Mouse (Mus musculus): ENCODE data around the gene E430018J23Rik. TPM values are rescaled to one million over a fixed set of nuclear protein-coding genes. Genes with fewer than 3 reads are reported as not detected.

E430018J23Rik gene
- total and polyA plus RNA-seq, 3 experiments = 2.1 to 2.5 TPM; not detected in 1

GRCm38 (mm10) chr7:127345512-127346325 is 47.7 kb downstream of the E430018J23Rik start, which contains the start of gene Zfp768:
Gene Zfp768, minus strand, starts transcription at chr7:127345589.
- peak within 1 kb of the TSS; percentile 63 to 97 for H3K4me3 ChIP-seq (ENCODE audit: control insufficient read depth in 1 of 2, insufficient read depth in 1 of 2, low read depth in 2 of 2, low read length in 2 of 2)
- TF ChIP-seq TCF12 (IDR thresholded peaks at IDR 0.05; ENCODE audit: low read depth, low read length) = peak; percentile 38; the same call in 1 of the 2 replicates
- TF ChIP-seq ZKSCAN1 (IDR thresholded peaks at IDR 0.05; ENCODE audit: low read depth, low read length) = no peak
- peak; percentile 72 for TF ChIP-seq SIN3A (IDR thresholded peaks at IDR 0.05; ENCODE audit: low read length)
- TF ChIP-seq UBTF (IDR thresholded peaks at IDR 0.05; ENCODE audit: borderline replicate concordance, insufficient read depth, low read depth, low read length) = no peak; the same call in 1 of the 2 replicates
- TF ChIP-seq USF1 (IDR thresholded peaks at IDR 0.05; ENCODE audit: low read depth, low read length) = no peak
- no peak for TF ChIP-seq NRF1 (IDR thresholded peaks at IDR 0.05; ENCODE audit: insufficient read depth, low read depth, low read length, poor library complexity, severe bottlenecking)
- peak; percentile 28; the same call in 1 of the 2 replicates for TF ChIP-seq POLR2AphosphoS2 (IDR thresholded peaks at IDR 0.05; ENCODE audit: low read length)
- TF ChIP-seq MYC (IDR thresholded peaks at IDR 0.05; ENCODE audit: low read depth, low read length) = 0 out of 2 replicates have a peak, but pooled peaks have one; percentile 58
- no peak for TF ChIP-seq RAD21 (IDR thresholded peaks at IDR 0.05; ENCODE audit: low read depth, low read length)
- 0 out of 4 replicates have a peak, but pooled peaks of 1 of the 2 experiments have one; percentile 11 for TF ChIP-seq EP300 (IDR thresholded peaks at IDR 0.05; ENCODE audit: low read depth in 1 of 2, low read length in 2 of 2)
- TF ChIP-seq SMC3 (IDR thresholded peaks at IDR 0.05; ENCODE audit: low read depth, low read length) = no peak
- TF ChIP-seq ETS1 (IDR thresholded peaks at IDR 0.05; ENCODE audit: low read depth, low read length) = no peak
- TF ChIP-seq MAZ (IDR thresholded peaks at IDR 0.05; ENCODE audit: low read depth, low read length) = peak; percentile 67
- TF ChIP-seq POLR2A (IDR thresholded peaks at IDR 0.05; ENCODE audit: control insufficient read depth in 1 of 2, insufficient read depth in 1 of 2, low read depth in 1 of 2, low read length in 2 of 2, poor library complexity in 1 of 2) = peak in 1 of 2 experiments; percentile 66; a peak in 3 of 4 replicates
- peak; percentile 89 for TF ChIP-seq HCFC1 (IDR thresholded peaks at IDR 0.05; ENCODE audit: low read depth, low read length)
- TF ChIP-seq ELF1 (IDR thresholded peaks at IDR 0.05; ENCODE audit: low read depth, low read length) = no peak
- no peak for TF ChIP-seq ZMIZ1 (IDR thresholded peaks at IDR 0.05; ENCODE audit: low read depth, low read length)
- peak; percentile 53; the same call in 1 of the 2 replicates for TF ChIP-seq NELFE (IDR thresholded peaks at IDR 0.05; ENCODE audit: low read depth, low read length)
- TF ChIP-seq ZC3H11A (IDR thresholded peaks at IDR 0.05; ENCODE audit: low read depth, low read length) = no peak
- TF ChIP-seq POLR2AphosphoS5 (IDR thresholded peaks at IDR 0.05; ENCODE audit: borderline replicate concordance, low read depth, low read length) = no peak
- TF ChIP-seq TAL1 (IDR thresholded peaks at IDR 0.05; ENCODE audit: low read length) = no peak
- TF ChIP-seq USF2 (IDR thresholded peaks at IDR 0.05; ENCODE audit: borderline replicate concordance in 1 of 2, insufficient read depth in 1 of 2, low read depth in 1 of 2, low read length in 2 of 2) = no peak
- TF ChIP-seq MXI1 (IDR thresholded peaks at IDR 0.05; ENCODE audit: low read depth, low read length) = peak; percentile 58; the same call in 1 of the 2 replicates
- no peak for TF ChIP-seq E2F4 (IDR thresholded peaks at IDR 0.05; ENCODE audit: borderline replicate concordance, low read depth, low read length)
- TF ChIP-seq JUND (IDR thresholded peaks at IDR 0.05; ENCODE audit: low read depth, low read length) = no peak
- TF ChIP-seq BHLHE40 (IDR thresholded peaks at IDR 0.05; ENCODE audit: borderline replicate concordance, low read depth, low read length) = no peak
- TF ChIP-seq RCOR1 (IDR thresholded peaks at IDR 0.05; ENCODE audit: low read depth, low read length) = no peak
- no peak for TF ChIP-seq ZNF384 (IDR thresholded peaks at IDR 0.05; ENCODE audit: low read depth, low read length)
- TF ChIP-seq TBP (IDR thresholded peaks at IDR 0.05; ENCODE audit: low read depth, low read length) = no peak
- TF ChIP-seq CHD2 (IDR thresholded peaks at IDR 0.05; ENCODE audit: low read length) = peak; percentile 36; the same call in 1 of the 2 replicates
- no peak for TF ChIP-seq MYB (IDR thresholded peaks at IDR 0.05; ENCODE audit: low read depth, low read length)
- no peak for TF ChIP-seq GABPA (IDR thresholded peaks at IDR 0.05; ENCODE audit: low read depth, low read length)
- no peak for TF ChIP-seq CHD1 (IDR thresholded peaks at IDR 0.05; ENCODE audit: low read depth, low read length)
- TF ChIP-seq MEF2A (IDR thresholded peaks at IDR 0.05; ENCODE audit: extremely low read depth, insufficient replicate concordance, low read depth, low read length, poor library complexity, severe bottlenecking) = no peak

More at GRCm38 (mm10) chr7:127345512-127346325, 47.7 kb downstream of the E430018J23Rik start, which contains the start of gene Zfp768:
- peak; percentile 91 for DNase-seq (ENCODE audit: low read depth, low spot score)
- Histone ChIP-seq H3K27me3 (ENCODE audit: control insufficient read depth in 1 of 2, insufficient read depth in 2 of 2, low read length in 2 of 2) (no peaks in the 10 kb centered on the region), H3K36me3 (ENCODE audit: control insufficient read depth in 1 of 2, insufficient read depth in 2 of 2, low read length in 2 of 2) (0 out of 4 replicates have a peak, but pooled peaks cover 0 to 3% of the 10 kb centered on the region in 2 experiments), H3K27ac (ENCODE audit: control insufficient read depth, low read depth, low read length) (peak within 1 kb of the TSS; percentile 43), H3K79me2 (ENCODE audit: control insufficient read depth, insufficient read depth, low read length, poor library complexity) (peaks cover 5% of the 10 kb centered on the region; the same call in 1 of the 2 replicates), H3K9ac (ENCODE audit: control insufficient read depth, low read depth, low read length, poor library complexity, severe bottlenecking) (peak within 1 kb of the TSS; percentile 72), H3K9me3 (replicated peaks; ENCODE audit: insufficient read depth, low read length) (no peaks in the 10 kb centered on the region), H3K4me1 (ENCODE audit: control insufficient read depth in 1 of 2, insufficient read depth in 2 of 2, low read length in 2 of 2) (peaks cover 5 to 9% of the 10 kb centered on the region in 2 experiments; a peak in 3 of 4 replicates)
